8 mouse cellular contexts compared by ENCODE assay signal in the genomic region with DNA sequence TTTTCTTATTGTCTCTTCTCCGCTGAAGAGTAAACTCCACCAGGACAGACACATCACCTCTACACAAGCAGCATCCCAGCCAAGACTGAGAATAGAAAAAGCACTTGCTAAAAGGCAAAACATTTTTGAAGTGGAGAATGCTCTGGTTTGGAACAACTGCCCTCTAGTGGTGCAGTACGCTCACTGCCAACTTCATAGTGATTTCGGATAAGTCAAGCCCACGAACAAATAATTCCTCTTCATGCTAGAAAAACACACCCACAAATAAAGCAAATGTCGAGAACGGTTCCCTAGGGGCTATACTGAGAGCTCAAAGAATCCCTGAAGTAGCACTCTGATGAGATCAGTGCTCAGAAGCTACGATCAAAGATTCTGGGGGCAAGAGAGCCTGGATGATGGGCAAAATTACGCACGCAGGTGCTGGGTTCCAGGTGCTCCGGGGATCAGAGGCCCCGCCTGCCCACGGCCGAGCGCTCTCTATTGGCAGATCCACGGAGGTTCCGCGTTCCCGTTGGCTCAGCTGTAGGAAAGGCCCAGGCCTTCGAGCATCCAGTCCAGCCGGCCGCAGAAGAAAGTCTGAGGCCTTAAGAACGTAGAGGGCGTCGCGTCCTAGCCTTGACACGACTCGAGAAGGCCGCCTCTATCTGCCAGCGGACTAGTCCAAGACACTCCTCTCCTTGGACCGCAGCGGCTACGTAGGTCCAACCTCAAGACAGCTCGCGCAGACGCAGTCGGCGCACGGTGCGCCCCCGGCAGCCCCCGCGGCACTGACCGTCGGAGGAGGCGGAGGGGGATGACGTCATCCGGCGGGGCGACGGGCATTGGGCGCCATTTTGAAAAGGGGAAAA. TPM values are rescaled to one million over a fixed set of nuclear protein-coding genes. Genes with fewer than 3 reads are reported as not detected.
DNase-seq lines count a peak whose midpoint lies in the region; ATAC-seq lines count a peak whose summit lies in the region.

A gene (plus strand): TSS at position 536 of the 848 bp plus-strand sequence.
A gene (minus strand): TSS at position 730 of the 848 bp plus-strand sequence.

- H3K4me2 ChIP-seq in kidney, embryonic 15.5 days, result peak within 1 kb of the TSS; percentile 81

- peaks cover 11% of the 10 kb centered on the region; the same call in 1 of the 2 replicates for H3K36me3 ChIP-seq in heart, embryonic 10.5 days
- H3K36me3 ChIP-seq in kidney, embryonic 15.5 days, result peaks cover 13% of the 10 kb centered on the region

- under 1% methylated on average over 51 of the region's 51 CpGs for WGBS in heart, embryonic 10.5 days
- WGBS in kidney, embryonic 15.5 days, result under 1% methylated on average over 51 of the region's 51 CpGs

- peaks cover 35% of the 10 kb centered on the region for H3K4me1 ChIP-seq in heart, embryonic 10.5 days
- peaks cover 42% of the 10 kb centered on the region for H3K4me1 ChIP-seq in kidney, embryonic 15.5 days

- ATAC-seq in erythroblast, adult 5-6 weeks (replicated peaks; ENCODE audit: low FRiP score, poor library complexity, severe bottlenecking), result peak; percentile 87
- peak; percentile 96 for ATAC-seq in kidney, embryonic 15.5 days (replicated peaks; ENCODE audit: low FRiP score)
- peak; percentile 79 for ATAC-seq in monocyte, adult 5-6 weeks (replicated peaks; ENCODE audit: insufficient number of reproducible peaks, low FRiP score, low TSS enrichment, poor library complexity, severe bottlenecking)

- peak within 1 kb of the TSS; percentile 99 for H3K4me3 ChIP-seq in heart, embryonic 10.5 days
- H3K4me3 ChIP-seq in kidney, embryonic 15.5 days (replicated peaks), result peak within 1 kb of the TSS; percentile 71

- DNase-seq in B cell, adult 2 months, result peak; percentile 97
- DNase-seq in brain, adult 2 months (ENCODE audit: low read depth, low spot score), result peak; percentile 98
- peak; percentile 97 for DNase-seq in heart, embryonic 10.5 days (ENCODE audit: low spot score)
- peak; percentile 95 for DNase-seq in liver
- DNase-seq in spleen, postnatal 4 days (ENCODE audit: low spot score in 2 of 2), result peak; percentile 95 to 98

- no peaks in the 10 kb centered on the region for H3K9me3 ChIP-seq in heart, embryonic 10.5 days
- H3K9me3 ChIP-seq in kidney, embryonic 15.5 days (replicated peaks), result no peaks in the 10 kb centered on the region

- peak within 1 kb of the TSS; percentile 94 for H3K9ac ChIP-seq in kidney, embryonic 15.5 days

- H3K27ac ChIP-seq in heart, embryonic 10.5 days, result peak within 1 kb of the TSS; percentile 100
- H3K27ac ChIP-seq in kidney, embryonic 15.5 days, result peak within 1 kb of the TSS; percentile 97

- no peaks in the 10 kb centered on the region for H3K27me3 ChIP-seq in heart, embryonic 10.5 days (ENCODE audit: insufficient read depth, poor library complexity, severe bottlenecking)
- no peaks in the 10 kb centered on the region for H3K27me3 ChIP-seq in kidney, embryonic 15.5 days

RNA-seq across cellular contexts. Expression of the first gene that starts in this region (rescaled TPM):
- 3.8 and 25.5 TPM in 2 replicates for total RNA-seq in erythroblast, adult 5-6 weeks (2015; ENCODE audit: low replicate concordance)
- total RNA-seq in erythroblast, adult 5-6 weeks (2017; ENCODE audit: low replicate concordance), result 12.4 and 18.8 TPM in 2 replicates
- 36.7 and 46.2 TPM in 2 replicates for polyA plus RNA-seq in heart, embryonic 10.5 days (2016; fragmentation: Nextera tagmentation; extraction: Ambion mirVana)
- 35.1 and 37.3 TPM in 2 replicates for polyA plus RNA-seq in kidney, embryonic 15.5 days (2015; fragmentation: Nextera tagmentation; extraction: Ambion mirVana)
- 39.1 to 56.7 TPM (median 53.9 TPM) in 3 replicates for total RNA-seq in monocyte, adult 5-6 weeks (2017)

RNA-seq across cellular contexts. Expression of the second gene that starts in this region (rescaled TPM):
- 2.7 and 4.2 TPM in 2 replicates for total RNA-seq in erythroblast, adult 5-6 weeks (2015; ENCODE audit: low replicate concordance)
- 2.6 and 5.2 TPM in 2 replicates for total RNA-seq in erythroblast, adult 5-6 weeks (2017; ENCODE audit: low replicate concordance)
- 10.0 and 10.8 TPM in 2 replicates for polyA plus RNA-seq in heart, embryonic 10.5 days (2016; fragmentation: Nextera tagmentation; extraction: Ambion mirVana)
- polyA plus RNA-seq in kidney, embryonic 15.5 days (2015; fragmentation: Nextera tagmentation; extraction: Ambion mirVana), result 14.5 and 15.3 TPM in 2 replicates
- 6.5 to 17.5 TPM (median 11.3 TPM) in 3 replicates for total RNA-seq in monocyte, adult 5-6 weeks (2017)

Comparison
In these comparisons a context has a peak if more than half of its experiments do, and no peak if none do; other contexts are left out.
1. Peak in every context shown above with its lines: DNase-seq, ATAC-seq, H3K4me3 ChIP-seq and H3K27ac ChIP-seq.